Mouse (Mus musculus): ENCODE measurements at regions not wholly inside any gene's neighbourhood (a gene's known extent, or its start where the extent isn't known, plus 50 kb on each side); places are given as distances from the start of the nearest gene placed in this dataset.
"Not testable (repeated sequence)": the region's sequence is repeated elsewhere in the genome, so short reads cannot be mapped to it uniquely, and the experiment has no call there.

DNA sequence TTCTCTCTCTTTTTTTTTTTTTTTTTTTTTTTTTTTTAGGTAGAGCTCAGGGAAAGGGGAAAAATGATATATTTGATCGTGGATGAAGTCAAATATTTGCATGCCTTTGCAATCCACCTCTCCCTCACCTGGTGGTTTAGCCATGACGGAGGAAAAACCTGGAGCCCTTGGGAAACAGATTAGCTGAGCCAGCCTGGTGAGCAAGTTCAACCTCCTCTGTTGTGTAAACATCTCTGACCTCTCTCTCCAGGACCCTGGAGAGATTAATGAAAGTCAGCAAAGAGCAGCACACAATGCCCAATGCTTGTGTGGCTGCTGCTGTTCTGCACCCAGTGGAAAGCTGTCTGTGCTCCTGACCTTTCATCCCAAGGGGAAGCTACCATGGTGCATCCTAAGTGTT lies 530.2 kb upstream of the Auts2 start:
- no peak for DNase-seq

GRCm38 (mm10) chr5:133070141-133070540 lies 527.0 kb upstream of the Auts2 start:
- DNase-seq: no peak

- no peak for DNase-seq
These were observed 519.3 kb upstream of the Auts2 start for GRCm38 (mm10) chr5:133062481-133062880.

GRCm38 (mm10) chr5:133047456-133047855 lies 504.3 kb upstream of the Auts2 start:
- DNase-seq: no peak

GRCm38 (mm10) chr5:133045637-133046036 lies 502.5 kb upstream of the Auts2 start:
- no peak for DNase-seq

GRCm38 (mm10) chr5:133027590-133027989 lies 484.4 kb upstream of the Auts2 start:
- DNase-seq: peak; percentile 10

- DNase-seq: no peak
These were observed 482.0 kb upstream of the Auts2 start for GRCm38 (mm10) chr5:133025121-133025520.

GRCm38 (mm10) chr5:133020821-133021220 lies 477.7 kb upstream of the Auts2 start:
- DNase-seq: no peak

DNA sequence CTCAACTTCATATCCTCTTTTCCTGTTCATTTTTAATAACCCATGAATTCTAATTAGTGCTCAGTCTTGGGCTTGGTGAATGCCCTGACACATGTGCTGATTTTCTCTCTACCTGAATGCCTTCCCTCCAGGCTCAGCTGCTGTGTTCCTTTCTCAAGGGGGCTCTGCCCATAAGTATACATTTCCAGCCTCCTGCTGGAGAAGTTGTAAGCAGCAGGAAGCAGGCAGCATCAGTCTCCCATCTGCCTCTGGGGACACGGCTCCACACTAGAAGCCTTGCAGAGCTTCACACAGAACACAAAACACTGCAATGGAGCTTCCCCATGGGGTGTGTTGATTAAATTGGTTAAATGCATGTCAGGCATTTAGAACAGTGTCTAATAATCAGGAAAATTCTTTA lies 477.0 kb upstream of the Auts2 start:
- DNase-seq: no peak

- DNase-seq: no peak
These were observed 467.8 kb upstream of the Auts2 start for GRCm38 (mm10) chr5:133010624-133011575.

GRCm38 (mm10) chr5:132982866-132983265 lies 439.7 kb upstream of the Auts2 start:
- DNase-seq: no peak

GRCm38 (mm10) chr5:132979013-132979412 lies 435.9 kb upstream of the Auts2 start:
- no peak for DNase-seq

- no peak for DNase-seq
These were observed 432.3 kb upstream of the Auts2 start for GRCm38 (mm10) chr5:132975303-132975932.

DNA sequence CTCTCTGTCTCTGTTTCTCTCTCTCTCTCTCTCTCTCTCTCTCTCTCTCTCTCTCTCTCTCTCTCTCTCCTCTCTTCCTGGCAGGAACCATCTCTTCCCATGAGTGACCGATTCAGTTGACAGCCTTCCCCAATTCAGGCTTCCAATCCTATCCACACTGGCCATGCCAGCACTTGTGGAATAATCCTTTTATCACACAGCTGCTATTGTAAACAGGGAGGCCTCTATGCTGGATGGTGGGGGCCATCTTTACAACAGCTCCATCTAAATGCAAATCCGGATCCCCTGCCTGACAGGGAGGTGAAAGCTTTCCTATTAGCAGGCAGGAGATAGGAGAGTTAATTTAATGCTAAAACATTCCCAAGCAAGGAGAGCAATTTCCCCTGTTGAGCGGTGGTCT lies 431.7 kb upstream of the Auts2 start:
- DNase-seq: no peak

GRCm38 (mm10) chr5:132971046-132971445 lies 427.9 kb upstream of the Auts2 start:
- no peak for DNase-seq

DNA sequence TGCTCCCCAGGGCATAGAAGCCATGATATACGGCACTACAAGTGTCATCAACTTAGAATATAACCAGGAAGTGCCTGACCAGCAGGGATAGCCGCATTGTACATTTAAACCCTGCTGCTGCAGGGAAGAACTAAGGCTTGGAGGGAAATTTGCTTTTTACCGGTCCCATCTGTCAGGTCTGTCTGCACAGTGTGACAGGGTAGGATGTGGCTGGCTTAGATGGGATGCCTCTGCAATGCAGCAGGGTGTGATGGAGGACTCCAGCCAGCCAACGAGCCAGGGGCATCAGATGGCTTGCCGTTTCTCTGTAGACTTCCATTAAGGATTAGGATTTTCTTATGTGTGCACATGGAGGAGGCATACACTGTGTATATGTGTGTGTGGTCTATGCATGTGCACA lies 426.2 kb upstream of the Auts2 start:
- DNase-seq: no peak

- DNase-seq: no peak
These were observed 416.8 kb upstream of the Auts2 start for GRCm38 (mm10) chr5:132959901-132960300.

- no peak for DNase-seq
These were observed 413.0 kb upstream of the Auts2 start for GRCm38 (mm10) chr5:132956184-132956583.

DNA sequence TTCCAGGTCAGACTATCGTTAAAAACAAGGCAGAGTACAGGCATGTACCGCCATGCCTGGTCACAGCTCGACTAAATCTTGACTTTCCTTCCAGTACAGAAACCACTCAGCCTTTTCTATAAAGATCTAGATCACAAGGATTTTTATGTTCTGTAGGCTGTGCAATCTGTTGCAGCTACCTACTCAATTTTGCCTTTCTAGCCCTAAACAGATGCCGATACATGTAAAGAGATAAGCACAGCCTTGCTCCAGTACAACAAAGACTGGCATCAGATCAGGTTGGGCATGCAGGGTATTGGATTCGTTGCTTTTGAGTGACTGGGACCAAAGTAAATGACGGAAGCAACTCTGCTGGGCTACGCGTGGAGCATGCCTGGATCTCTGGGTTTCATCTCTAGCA lies 411.9 kb upstream of the Auts2 start:
- no peak for DNase-seq

DNA sequence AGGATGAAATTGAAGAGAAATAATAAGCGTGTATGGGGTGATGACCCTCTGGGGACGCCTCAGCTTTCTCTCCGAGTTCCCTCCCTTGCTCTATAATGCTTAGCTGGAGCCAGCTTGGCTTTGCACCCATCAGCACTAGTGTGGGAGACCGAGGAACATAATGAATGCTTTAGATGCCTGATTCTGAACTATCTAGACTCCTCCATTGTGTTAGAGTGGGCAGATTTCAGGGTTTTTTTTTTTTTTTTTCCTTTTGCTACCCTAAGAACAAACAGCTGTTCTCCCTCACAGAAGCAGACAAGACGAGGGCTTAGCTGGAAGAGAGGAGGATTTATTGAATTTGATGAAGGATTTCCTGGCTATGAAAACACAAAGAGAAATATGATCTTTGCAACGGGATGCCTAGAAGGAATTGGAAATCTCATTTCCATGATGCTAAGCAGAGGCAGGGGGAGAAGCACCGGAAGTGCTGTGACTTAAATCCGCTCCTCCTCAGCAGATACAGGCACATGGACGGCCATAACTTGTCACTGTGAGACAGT lies 390.4 kb upstream of the Auts2 start:
- DNase-seq: no peak

DNA sequence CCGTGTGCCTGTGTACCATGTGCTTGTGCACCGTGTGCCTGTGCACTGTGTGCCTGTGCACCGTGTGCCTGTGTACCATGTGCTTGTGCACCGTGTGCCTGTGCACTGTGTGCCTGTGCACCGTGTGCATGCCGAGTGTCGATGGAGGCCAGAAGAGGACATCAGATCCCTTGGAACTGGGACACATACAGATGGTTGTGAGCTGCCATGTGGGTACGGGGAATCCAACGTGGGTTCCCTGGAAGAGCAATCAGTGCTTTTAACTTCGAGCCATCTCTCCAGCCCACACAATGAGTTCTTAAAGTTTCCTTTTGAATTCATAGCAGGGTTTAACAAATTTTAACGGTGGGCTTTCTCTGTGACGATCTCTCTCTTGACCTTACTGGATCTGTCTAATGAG lies 386.8 kb upstream of the Auts2 start:
- DNase-seq: not testable (repeated sequence)

DNA sequence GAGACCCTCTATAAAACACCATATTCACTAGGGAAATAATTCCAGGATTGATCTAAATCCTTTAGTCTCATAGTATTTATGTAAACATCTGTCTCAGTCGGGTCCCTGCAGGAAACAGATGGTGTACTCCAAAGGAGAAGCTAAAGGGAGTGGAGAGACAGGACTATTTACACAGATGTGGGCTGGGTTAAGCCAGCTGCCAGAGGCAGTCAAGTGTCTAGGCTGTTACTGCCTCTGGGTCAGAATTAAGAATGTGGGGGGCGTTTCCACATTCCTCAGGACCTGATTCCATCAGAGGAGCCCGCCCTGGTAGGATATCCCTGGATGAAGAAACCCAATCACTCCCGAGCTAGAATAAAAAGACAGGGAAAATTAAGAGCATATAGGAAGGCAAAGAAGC lies 380.2 kb upstream of the Auts2 start:
- no peak for DNase-seq

- DNase-seq: no peak
These were observed 365.9 kb upstream of the Auts2 start for GRCm38 (mm10) chr5:132909056-132909455.

DNA sequence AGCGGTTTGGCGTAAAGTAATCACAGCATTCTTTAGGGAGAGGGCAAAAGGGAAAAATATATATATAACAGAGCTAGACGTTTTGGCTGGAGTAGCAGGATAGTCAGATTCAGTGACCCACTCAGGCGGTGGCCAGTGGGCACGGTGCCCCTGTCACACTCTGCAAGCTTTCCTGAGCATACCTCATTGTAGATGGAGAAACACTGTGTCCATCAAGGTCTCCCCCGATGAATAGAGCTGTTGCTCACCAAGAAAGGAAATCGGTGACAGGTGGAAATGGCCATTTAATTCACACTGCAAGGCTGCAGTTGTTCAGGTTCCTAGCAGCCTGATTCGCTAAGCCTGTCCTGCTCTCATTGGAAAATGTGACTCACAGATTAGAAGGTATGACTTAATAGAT lies 365.1 kb upstream of the Auts2 start:
- no peak for DNase-seq

Measured in thymus, postnatal 4 days (tissue).